Mouse (Mus musculus): ENCODE measurements around the gene Kcnma1. TPM values are rescaled to one million over a fixed set of nuclear protein-coding genes. Genes with fewer than 3 reads are reported as not detected.

The Kcnma1 gene
- polyA plus RNA-seq, 1 experiment = 3.5 TPM

- no peaks in the 10 kb centered on the region for H3K27me3 ChIP-seq (ENCODE audit: control insufficient read depth, insufficient read depth, low read length)
- no peak overlapping the region for H3K4me3 ChIP-seq (ENCODE audit: low read depth, low read length)
- no peaks in the 10 kb centered on the region for H3K36me3 ChIP-seq (ENCODE audit: control insufficient read depth, insufficient read depth, low read length)
- H3K4me1 ChIP-seq (ENCODE audit: control insufficient read depth, insufficient read depth, insufficient read length, low read length) = no peaks in the 10 kb centered on the region
- WGBS = 86% methylated on average over 2 of the region's 2 CpGs
- H3K27ac ChIP-seq (ENCODE audit: insufficient read depth, low read depth, low read length) = no peak overlapping the region
- TF ChIP-seq POLR2A (IDR thresholded peaks at IDR 0.05; ENCODE audit: low read depth, low read length) (no peak), CTCF (IDR thresholded peaks at IDR 0.05; ENCODE audit: extremely low read depth, insufficient read length, insufficient replicate concordance, low read depth, low read length) (no peak)
Observed at GRCm38 (mm10) chr14:23300443-23300842, 713.8 kb downstream of the Kcnma1 start.

- TF ChIP-seq CTCF (IDR thresholded peaks at IDR 0.05; ENCODE audit: extremely low read depth, insufficient read length, insufficient replicate concordance, low read depth, low read length) (no peak), POLR2A (IDR thresholded peaks at IDR 0.05; ENCODE audit: low read depth, low read length) (no peak)
Observed at GRCm38 (mm10) chr14:23290634-23291033, 723.7 kb downstream of the Kcnma1 start.

GRCm38 (mm10) chr14:23266554-23267309 is 747.6 kb downstream of the Kcnma1 start:
- H3K27ac ChIP-seq (ENCODE audit: insufficient read depth, low read depth, low read length) = no peak overlapping the region
- H3K4me1 ChIP-seq (ENCODE audit: control insufficient read depth, insufficient read depth, insufficient read length, low read length) = no peaks in the 10 kb centered on the region
- TF ChIP-seq POLR2A (IDR thresholded peaks at IDR 0.05; ENCODE audit: low read depth, low read length) (no peak), CTCF (IDR thresholded peaks at IDR 0.05; ENCODE audit: extremely low read depth, insufficient read length, insufficient replicate concordance, low read depth, low read length) (no peak)
- no peak overlapping the region for H3K4me3 ChIP-seq (ENCODE audit: low read depth, low read length)
- H3K36me3 ChIP-seq (ENCODE audit: control insufficient read depth, insufficient read depth, low read length) = no peaks in the 10 kb centered on the region
- WGBS = 48% methylated on average over 4 of the region's 4 CpGs
- no peaks in the 10 kb centered on the region for H3K27me3 ChIP-seq (ENCODE audit: control insufficient read depth, insufficient read depth, low read length)

More at GRCm38 (mm10) chr14:23290634-23291033, 723.7 kb downstream of the Kcnma1 start:
- no peaks in the 10 kb centered on the region for H3K4me1 ChIP-seq (ENCODE audit: control insufficient read depth, insufficient read depth, insufficient read length, low read length)
- no peaks in the 10 kb centered on the region for H3K27me3 ChIP-seq (ENCODE audit: control insufficient read depth, insufficient read depth, low read length)
- no peaks in the 10 kb centered on the region for H3K36me3 ChIP-seq (ENCODE audit: control insufficient read depth, insufficient read depth, low read length)
- H3K27ac ChIP-seq (ENCODE audit: insufficient read depth, low read depth, low read length) = no peak overlapping the region
- no peak overlapping the region for H3K4me3 ChIP-seq (ENCODE audit: low read depth, low read length)
- 77% methylated on average over 2 of the region's 2 CpGs for WGBS

- no peak overlapping the region for H3K4me3 ChIP-seq (ENCODE audit: low read depth, low read length)
- no peak overlapping the region for H3K27ac ChIP-seq (ENCODE audit: insufficient read depth, low read depth, low read length)
- H3K27me3 ChIP-seq (ENCODE audit: control insufficient read depth, insufficient read depth, low read length) = no peaks in the 10 kb centered on the region
- TF ChIP-seq CTCF (IDR thresholded peaks at IDR 0.05; ENCODE audit: extremely low read depth, insufficient read length, insufficient replicate concordance, low read depth, low read length) = no peak
- TF ChIP-seq POLR2A (IDR thresholded peaks at IDR 0.05; ENCODE audit: low read depth, low read length) = no peak
- whole genome bisulfite sequencing = 71% methylated on average over 4 of the region's 4 CpGs
- no peaks in the 10 kb centered on the region for H3K36me3 ChIP-seq (ENCODE audit: control insufficient read depth, insufficient read depth, low read length)
- H3K4me1 ChIP-seq (ENCODE audit: control insufficient read depth, insufficient read depth, insufficient read length, low read length) = no peaks in the 10 kb centered on the region
Observed at GRCm38 (mm10) chr14:23253154-23253553, 761.1 kb downstream of the Kcnma1 start.

GRCm38 (mm10) chr14:23244446-23244845 is 769.8 kb downstream of the Kcnma1 start:
- no peaks in the 10 kb centered on the region for H3K36me3 ChIP-seq (ENCODE audit: control insufficient read depth, insufficient read depth, low read length)
- H3K4me3 ChIP-seq (ENCODE audit: low read depth, low read length) = no peak overlapping the region
- no peaks in the 10 kb centered on the region; the same call in 1 of the 2 replicates for H3K27me3 ChIP-seq (ENCODE audit: control insufficient read depth, insufficient read depth, low read length)
- TF ChIP-seq POLR2A (IDR thresholded peaks at IDR 0.05; ENCODE audit: low read depth, low read length) (no peak), CTCF (IDR thresholded peaks at IDR 0.05; ENCODE audit: extremely low read depth, insufficient read length, insufficient replicate concordance, low read depth, low read length) (no peak)
- H3K27ac ChIP-seq (ENCODE audit: insufficient read depth, low read depth, low read length) = no peak overlapping the region
- no peaks in the 10 kb centered on the region for H3K4me1 ChIP-seq (ENCODE audit: control insufficient read depth, insufficient read depth, insufficient read length, low read length)
- 31% methylated on average over 5 of the region's 5 CpGs for WGBS

GRCm38 (mm10) chr14:23243857-23244256 is 770.4 kb downstream of the Kcnma1 start:
- Histone ChIP-seq H3K4me1 (ENCODE audit: control insufficient read depth, insufficient read depth, insufficient read length, low read length) (no peaks in the 10 kb centered on the region), H3K27me3 (ENCODE audit: control insufficient read depth, insufficient read depth, low read length) (no peaks in the 10 kb centered on the region; the same call in 1 of the 2 replicates), H3K36me3 (ENCODE audit: control insufficient read depth, insufficient read depth, low read length) (no peaks in the 10 kb centered on the region), H3K4me3 (ENCODE audit: low read depth, low read length) (no peak overlapping the region), H3K27ac (ENCODE audit: insufficient read depth, low read depth, low read length) (no peak overlapping the region)
- TF ChIP-seq CTCF (IDR thresholded peaks at IDR 0.05; ENCODE audit: extremely low read depth, insufficient read length, insufficient replicate concordance, low read depth, low read length) (no peak), POLR2A (IDR thresholded peaks at IDR 0.05; ENCODE audit: low read depth, low read length) (no peak)

Other genes with a start within 250 kb of the Kcnma1 start
- 10.4 and 21.1 TPM in 2 replicates for gene Dlg5, start 231.4 kb upstream of the Kcnma1 start, polyA plus RNA-seq (2012; rRNA removed)